Mouse (Mus musculus): Measurements from ENCODE around the gene Syne2.

- TF ChIP-seq POLR2A (IDR thresholded peaks at IDR 0.05; ENCODE audit: borderline replicate concordance, low read depth, low read length), result no peak
- TF ChIP-seq CTCF (IDR thresholded peaks at IDR 0.05; ENCODE audit: low read depth, low read length), result no peak
Measured at GRCm38 (mm10) chr12:75983336-75983735, 165.4 kb downstream of the Syne2 start.
